Mouse (Mus musculus) forebrain, embryonic 15.5 days (tissue): ENCODE data around the gene Ascc1. TPM values are rescaled to one million over a fixed set of nuclear protein-coding genes. Genes with fewer than 3 reads are reported as not detected.

Experiments used
- ATAC-seq: fragments of 200-750 bp; cut with Nextera tagmentation; replicated peaks from 2 replicates; pipeline ENCODE4 v1.8.0; 2017; ENCODE audit warnings: mild to moderate bottlenecking, moderate TSS enrichment, moderate library complexity
- H3K27ac ChIP-seq: fragments of 300-500 bp; sonication (generic); replicated peaks from 2 replicates; pipeline ENCODE4 v1.5.1; 2015; ENCODE audit warnings: mild to moderate bottlenecking, inconsistent platforms
- H3K27me3 ChIP-seq: fragments of 300-500 bp; sonication (generic); 2 replicates; pipeline ENCODE4 v1.6.1; 2015; ENCODE audit warnings: inconsistent platforms
- H3K36me3 ChIP-seq: fragments of 300-500 bp; sonication (generic); 2 replicates; pipeline ENCODE4 v1.6.1; 2015; ENCODE audit warnings: mild to moderate bottlenecking, inconsistent platforms
- H3K4me1 ChIP-seq: fragments of 300-500 bp; sonication (generic); 2 replicates; pipeline ENCODE4 v1.6.1; 2015; ENCODE audit warnings: inconsistent platforms
- H3K4me2 ChIP-seq: fragments of 300-500 bp; sonication (generic); replicated peaks from 2 replicates; pipeline ENCODE4 v1.6.1; 2015; ENCODE audit warnings: mild to moderate bottlenecking, inconsistent platforms
- H3K4me3 ChIP-seq: fragments of 300-500 bp; sonication (generic); 2 replicates; pipeline ENCODE4 v1.5.1; 2015; ENCODE audit warnings: mild to moderate bottlenecking, inconsistent platforms
- H3K9ac ChIP-seq: fragments of 300-500 bp; sonication (generic); replicated peaks from 2 replicates; pipeline ENCODE4 v1.6.1; 2015; ENCODE audit warnings: mild to moderate bottlenecking, inconsistent platforms
- H3K9me3 ChIP-seq: fragments of 300-500 bp; sonication (generic); 2 replicates; pipeline ENCODE4 v1.6.1; 2016; ENCODE audit warnings: inconsistent platforms
- WGBS: fragments of 180-500 bp; shearing (Covaris S2); methylation state at CpG from one replicate; pipeline ENCODE4 v1.1.7; 2015; ENCODE audit warnings: mixed read lengths; 5-methylcytosine and 5-hydroxymethylcytosine counted together
- polyA plus RNA-seq: library from polyadenylated mRNA; unstranded; fragments of >200 nt; fragmentation: Nextera tagmentation; extraction: Ambion mirVana; gene quantifications from 2 replicates; pipeline ENCODE4 v1.2.1, GENCODE M21; 2015

Ascc1 gene
- polyA plus RNA-seq, 1 experiment from 2014 or later: 47.9 TPM

GRCm38 (mm10) chr10:59967309-59967942 is 35.2 kb upstream of the Ascc1 start:
- Histone ChIP-seq H3K9me3 (no peaks in the 10 kb centered on the region), H3K4me3 (no peak overlapping the region), H3K36me3 (no peaks in the 10 kb centered on the region), H3K4me1 (peaks cover 31% of the 10 kb centered on the region), H3K4me2 (no peak overlapping the region), H3K9ac (no peak overlapping the region), H3K27ac (no peak overlapping the region), H3K27me3 (no peaks in the 10 kb centered on the region)
- WGBS: 79% methylated on average over 6 of the region's 6 CpGs
- no peak for ATAC-seq

- peak overlapping the region; percentile 61 for H3K4me3 ChIP-seq
- H3K27ac ChIP-seq: peak overlapping the region; percentile 93
- H3K4me2 ChIP-seq: peak overlapping the region; percentile 79
- H3K9ac ChIP-seq: peak overlapping the region; percentile 90
- peak; percentile 70 for ATAC-seq
- WGBS: 2% methylated on average over 25 of the region's 25 CpGs
- no peaks in the 10 kb centered on the region for H3K9me3 ChIP-seq
- H3K4me1 ChIP-seq: peaks cover 36% of the 10 kb centered on the region
- no peaks in the 10 kb centered on the region for H3K36me3 ChIP-seq
- no peaks in the 10 kb centered on the region for H3K27me3 ChIP-seq
Measured at GRCm38 (mm10) chr10:59969821-59970449, 32.7 kb upstream of the Ascc1 start.

GRCm38 (mm10) chr10:59970450-59971062 is 32.0 kb upstream of the Ascc1 start:
- H3K27me3 ChIP-seq: no peaks in the 10 kb centered on the region
- WGBS: 28% methylated on average over 6 of the region's 6 CpGs
- H3K9me3 ChIP-seq: no peaks in the 10 kb centered on the region
- H3K27ac ChIP-seq: peak overlapping the region; percentile 93
- no peaks in the 10 kb centered on the region for H3K36me3 ChIP-seq
- ATAC-seq: no peak
- H3K9ac ChIP-seq: peak overlapping the region; percentile 90
- H3K4me3 ChIP-seq: peak overlapping the region; percentile 61
- peaks cover 30% of the 10 kb centered on the region for H3K4me1 ChIP-seq
- peak overlapping the region; percentile 79 for H3K4me2 ChIP-seq

- Histone ChIP-seq H3K4me2 (no peak overlapping the region), H3K36me3 (no peaks in the 10 kb centered on the region), H3K4me3 (no peak overlapping the region), H3K9ac (no peak overlapping the region), H3K9me3 (no peaks in the 10 kb centered on the region), H3K4me1 (peaks cover 25% of the 10 kb centered on the region), H3K27ac (no peak overlapping the region), H3K27me3 (no peaks in the 10 kb centered on the region)
- no peak for ATAC-seq
- WGBS: 92% methylated on average over 8 of the region's 8 CpGs
Measured at GRCm38 (mm10) chr10:59971813-59972212, 30.8 kb upstream of the Ascc1 start.

- no peaks in the 10 kb centered on the region for H3K27me3 ChIP-seq
- 54% methylated on average over 2 of the region's 2 CpGs for WGBS
- no peak for ATAC-seq
- peaks cover 25% of the 10 kb centered on the region for H3K4me1 ChIP-seq
- H3K4me3 ChIP-seq: no peak overlapping the region
- no peaks in the 10 kb centered on the region for H3K9me3 ChIP-seq
- no peak overlapping the region for H3K27ac ChIP-seq
- no peaks in the 10 kb centered on the region for H3K36me3 ChIP-seq
- H3K4me2 ChIP-seq: no peak overlapping the region
- H3K9ac ChIP-seq: no peak overlapping the region
Measured at GRCm38 (mm10) chr10:59972534-59972933, 30.1 kb upstream of the Ascc1 start.

- Histone ChIP-seq H3K27me3 (no peaks in the 10 kb centered on the region), H3K9ac (no peak overlapping the region), H3K4me1 (peaks cover 27% of the 10 kb centered on the region), H3K4me3 (no peak overlapping the region), H3K4me2 (no peak overlapping the region), H3K9me3 (no peaks in the 10 kb centered on the region), H3K27ac (no peak overlapping the region), H3K36me3 (no peaks in the 10 kb centered on the region)
- no peak for ATAC-seq
- WGBS: 80% methylated on average over 6 of the region's 6 CpGs
Measured at GRCm38 (mm10) chr10:59972999-59973398, 29.6 kb upstream of the Ascc1 start.

- 88% methylated on average over 4 of the region's 4 CpGs for WGBS
- ATAC-seq: no peak
- Histone ChIP-seq H3K4me2 (no peak overlapping the region), H3K27me3 (no peaks in the 10 kb centered on the region), H3K4me3 (no peak overlapping the region), H3K27ac (no peak overlapping the region), H3K9me3 (no peaks in the 10 kb centered on the region), H3K9ac (no peak overlapping the region), H3K4me1 (peaks cover 30% of the 10 kb centered on the region), H3K36me3 (no peaks in the 10 kb centered on the region)
Measured at GRCm38 (mm10) chr10:59973400-59973799, 29.2 kb upstream of the Ascc1 start.

GRCm38 (mm10) chr10:59974191-59974664 is 28.4 kb upstream of the Ascc1 start:
- Histone ChIP-seq H3K27me3 (no peaks in the 10 kb centered on the region), H3K4me3 (no peak overlapping the region), H3K36me3 (no peaks in the 10 kb centered on the region), H3K9ac (no peak overlapping the region), H3K4me1 (peaks cover 38% of the 10 kb centered on the region), H3K9me3 (no peaks in the 10 kb centered on the region), H3K27ac (peak overlapping the region; percentile 24; the same call in 1 of the 2 replicates), H3K4me2 (no peak overlapping the region)
- 0 out of 2 replicates have a peak, but pooled peaks have one; percentile 4 for ATAC-seq
- 17% methylated on average over 6 of the region's 6 CpGs for WGBS

GRCm38 (mm10) chr10:59974786-59975185 is 27.8 kb upstream of the Ascc1 start:
- H3K36me3 ChIP-seq: no peaks in the 10 kb centered on the region
- H3K9me3 ChIP-seq: no peaks in the 10 kb centered on the region
- 76% methylated on average over 3 of the region's 3 CpGs for WGBS
- no peaks in the 10 kb centered on the region for H3K27me3 ChIP-seq
- no peak overlapping the region for H3K4me3 ChIP-seq
- H3K4me2 ChIP-seq: no peak overlapping the region
- peaks cover 41% of the 10 kb centered on the region for H3K4me1 ChIP-seq
- no peak for ATAC-seq
- H3K9ac ChIP-seq: no peak overlapping the region
- H3K27ac ChIP-seq: peak overlapping the region; percentile 24; the same call in 1 of the 2 replicates

- Histone ChIP-seq H3K27me3 (no peaks in the 10 kb centered on the region), H3K27ac (no peak overlapping the region), H3K9me3 (no peaks in the 10 kb centered on the region), H3K4me2 (no peak overlapping the region), H3K4me1 (peaks cover 29% of the 10 kb centered on the region), H3K4me3 (no peak overlapping the region), H3K36me3 (no peaks in the 10 kb centered on the region), H3K9ac (no peak overlapping the region)
- 72% methylated on average over 2 of the region's 4 CpGs for WGBS
- ATAC-seq: no peak
Measured at GRCm38 (mm10) chr10:59977141-59977540, 25.5 kb upstream of the Ascc1 start.

- H3K4me1 ChIP-seq: peaks cover 29% of the 10 kb centered on the region
- no peaks in the 10 kb centered on the region for H3K36me3 ChIP-seq
- ATAC-seq: no peak
- no peak overlapping the region for H3K9ac ChIP-seq
- no peak overlapping the region for H3K4me2 ChIP-seq
- H3K9me3 ChIP-seq: no peaks in the 10 kb centered on the region
- 86% methylated on average over 5 of the region's 5 CpGs for WGBS
- H3K27me3 ChIP-seq: no peaks in the 10 kb centered on the region
- H3K4me3 ChIP-seq: no peak overlapping the region
- H3K27ac ChIP-seq: peak overlapping the region; percentile 56; the same call in 1 of the 2 replicates
Measured at GRCm38 (mm10) chr10:59977715-59978343, 24.8 kb upstream of the Ascc1 start.

- no peak for ATAC-seq
- H3K36me3 ChIP-seq: no peaks in the 10 kb centered on the region
- no peak overlapping the region for H3K4me3 ChIP-seq
- 54% methylated on average over 2 of the region's 2 CpGs for WGBS
- H3K9me3 ChIP-seq: no peaks in the 10 kb centered on the region
- no peak overlapping the region for H3K9ac ChIP-seq
- peaks cover 29% of the 10 kb centered on the region for H3K4me1 ChIP-seq
- H3K27me3 ChIP-seq: no peaks in the 10 kb centered on the region
- no peak overlapping the region for H3K4me2 ChIP-seq
- peak overlapping the region; percentile 56; the same call in 1 of the 2 replicates for H3K27ac ChIP-seq
Measured at GRCm38 (mm10) chr10:59978401-59978800, 24.2 kb upstream of the Ascc1 start.
